Mouse (Mus musculus): ENCODE measurements around the gene Gpx6. TPM values are rescaled to one million over a fixed set of nuclear protein-coding genes. Genes with fewer than 3 reads are reported as not detected.

Gene Gpx6
- polyA plus RNA-seq, 1 experiment from 2014 or later, result not detected

GRCm38 (mm10) chr13:21279559-21279958 is 32.4 kb upstream of the Gpx6 start:
- peak; percentile 68 for ATAC-seq (ENCODE audit: low FRiP score, low TSS enrichment)
- TF ChIP-seq EP300 (optimal IDR thresholded peaks at IDR 0.05), result no peak
- TF ChIP-seq CTCF (IDR thresholded peaks at IDR 0.05; ENCODE audit: low read depth), result no peak
- WGBS, result 1% methylated on average over 13 of the region's 13 CpGs
- H3K4me2 ChIP-seq (replicated peaks; ENCODE audit: low read depth), result peak overlapping the region; percentile 66
- no peaks in the 10 kb centered on the region for H3K27me3 ChIP-seq (ENCODE audit: control insufficient read depth, insufficient read depth, low read length)
- H3K9ac ChIP-seq (ENCODE audit: low read length), result peak overlapping the region; percentile 38; the same call in 1 of the 2 replicates
- no peaks in the 10 kb centered on the region for H3K9me3 ChIP-seq (ENCODE audit: control insufficient read depth, low read length)
- H3K4me1 ChIP-seq (replicated peaks; ENCODE audit: control insufficient read depth, insufficient read depth), result 0 out of 2 replicates have a peak, but pooled peaks cover 2% of the 10 kb centered on the region
- DNase-seq (ENCODE audit: low spot score), result peak; percentile 76
- peak overlapping the region; percentile 48 for H3K4me3 ChIP-seq (ENCODE audit: low read depth, low read length)
- H3K27ac ChIP-seq (replicated peaks), result no peak overlapping the region
- no peaks in the 10 kb centered on the region for H3K36me3 ChIP-seq (ENCODE audit: control insufficient read depth, insufficient read depth, low read length)

- Histone ChIP-seq H3K4me3 (ENCODE audit: low read depth, low read length) (no peak within 1 kb of the TSS), H3K4me1 (replicated peaks; ENCODE audit: control insufficient read depth, insufficient read depth) (no peaks in the 10 kb centered on the region), H3K9me3 (ENCODE audit: control insufficient read depth, low read length) (no peaks in the 10 kb centered on the region), H3K36me3 (ENCODE audit: control insufficient read depth, insufficient read depth, low read length) (no peaks in the 10 kb centered on the region), H3K9ac (ENCODE audit: low read length) (no peak within 1 kb of the TSS), H3K4me2 (replicated peaks; ENCODE audit: low read depth) (no peak within 1 kb of the TSS), H3K27me3 (ENCODE audit: control insufficient read depth, insufficient read depth, low read length) (no peaks in the 10 kb centered on the region), H3K27ac (replicated peaks) (no peak within 1 kb of the TSS)
- no peak for TF ChIP-seq EP300 (optimal IDR thresholded peaks at IDR 0.05)
- TF ChIP-seq CTCF (IDR thresholded peaks at IDR 0.05; ENCODE audit: low read depth), result no peak
- WGBS, result 85% methylated on average over 6 of the region's 6 CpGs
- DNase-seq (ENCODE audit: low spot score), result no peak
- no peak for ATAC-seq (ENCODE audit: low FRiP score, low TSS enrichment)
Observed at GRCm38 (mm10) chr13:21292631-21293030, 19.3 kb upstream of the Gpx6 start, which contains the start of gene Gpx5. TSS of gene Gpx5 (minus strand) at chr13:21292731.

- Histone ChIP-seq H3K4me2 (replicated peaks; ENCODE audit: low read depth) (no peak overlapping the region), H3K9ac (ENCODE audit: low read length) (no peak overlapping the region), H3K27me3 (ENCODE audit: control insufficient read depth, insufficient read depth, low read length) (no peaks in the 10 kb centered on the region), H3K36me3 (ENCODE audit: control insufficient read depth, insufficient read depth, low read length) (no peaks in the 10 kb centered on the region), H3K27ac (replicated peaks) (no peak overlapping the region), H3K9me3 (ENCODE audit: control insufficient read depth, low read length) (no peaks in the 10 kb centered on the region), H3K4me1 (replicated peaks; ENCODE audit: control insufficient read depth, insufficient read depth) (no peaks in the 10 kb centered on the region), H3K4me3 (ENCODE audit: low read depth, low read length) (no peak overlapping the region)
- TF ChIP-seq EP300 (optimal IDR thresholded peaks at IDR 0.05) (no peak), CTCF (IDR thresholded peaks at IDR 0.05; ENCODE audit: low read depth) (no peak)
- WGBS, result 39% methylated on average over 3 of the region's 3 CpGs
- ATAC-seq (ENCODE audit: low FRiP score, low TSS enrichment) (no peak), DNase-seq (ENCODE audit: low spot score) (no peak)
Observed at GRCm38 (mm10) chr13:21298557-21298956, 13.4 kb upstream of the Gpx6 start.

- H3K9me3 ChIP-seq (ENCODE audit: control insufficient read depth, low read length), result no peaks in the 10 kb centered on the region
- DNase-seq (ENCODE audit: low spot score), result no peak
- no peak overlapping the region for H3K4me2 ChIP-seq (replicated peaks; ENCODE audit: low read depth)
- no peak for TF ChIP-seq CTCF (IDR thresholded peaks at IDR 0.05; ENCODE audit: low read depth)
- no peak for TF ChIP-seq EP300 (optimal IDR thresholded peaks at IDR 0.05)
- no peak overlapping the region for H3K9ac ChIP-seq (ENCODE audit: low read length)
- H3K4me1 ChIP-seq (replicated peaks; ENCODE audit: control insufficient read depth, insufficient read depth), result no peaks in the 10 kb centered on the region
- 47% methylated on average over 3 of the region's 3 CpGs for WGBS
- no peaks in the 10 kb centered on the region for H3K27me3 ChIP-seq (ENCODE audit: control insufficient read depth, insufficient read depth, low read length)
- H3K4me3 ChIP-seq (ENCODE audit: low read depth, low read length), result no peak overlapping the region
- ATAC-seq (ENCODE audit: low FRiP score, low TSS enrichment), result no peak
- H3K27ac ChIP-seq (replicated peaks), result no peak overlapping the region
- H3K36me3 ChIP-seq (ENCODE audit: control insufficient read depth, insufficient read depth, low read length), result no peaks in the 10 kb centered on the region
Observed at GRCm38 (mm10) chr13:21304483-21305066, 7.3 kb upstream of the Gpx6 start.

GRCm38 (mm10) chr13:21309788-21310187 is 2.1 kb upstream of the Gpx6 start:
- DNase-seq (ENCODE audit: low spot score) (no peak), ATAC-seq (ENCODE audit: low FRiP score, low TSS enrichment) (no peak)
- Histone ChIP-seq H3K36me3 (ENCODE audit: control insufficient read depth, insufficient read depth, low read length) (no peaks in the 10 kb centered on the region), H3K27ac (replicated peaks) (no peak overlapping the region), H3K9me3 (ENCODE audit: control insufficient read depth, low read length) (no peaks in the 10 kb centered on the region), H3K4me3 (ENCODE audit: low read depth, low read length) (no peak overlapping the region), H3K4me2 (replicated peaks; ENCODE audit: low read depth) (no peak overlapping the region), H3K4me1 (replicated peaks; ENCODE audit: control insufficient read depth, insufficient read depth) (no peaks in the 10 kb centered on the region), H3K27me3 (ENCODE audit: control insufficient read depth, insufficient read depth, low read length) (no peaks in the 10 kb centered on the region), H3K9ac (ENCODE audit: low read length) (no peak overlapping the region)
- 68% methylated on average over 2 of the region's 2 CpGs for WGBS
- TF ChIP-seq CTCF (IDR thresholded peaks at IDR 0.05; ENCODE audit: low read depth) (no peak), EP300 (optimal IDR thresholded peaks at IDR 0.05) (no peak)

GRCm38 (mm10) chr13:21312854-21313253 is 929 bp downstream of the Gpx6 start:
- H3K36me3 ChIP-seq (ENCODE audit: control insufficient read depth, insufficient read depth, low read length), result no peaks in the 10 kb centered on the region
- H3K4me1 ChIP-seq (replicated peaks; ENCODE audit: control insufficient read depth, insufficient read depth), result no peaks in the 10 kb centered on the region
- TF ChIP-seq EP300 (optimal IDR thresholded peaks at IDR 0.05) (no peak), CTCF (IDR thresholded peaks at IDR 0.05; ENCODE audit: low read depth) (no peak)
- no peaks in the 10 kb centered on the region for H3K9me3 ChIP-seq (ENCODE audit: control insufficient read depth, low read length)
- no peak overlapping the region for H3K9ac ChIP-seq (ENCODE audit: low read length)
- no peak overlapping the region for H3K4me2 ChIP-seq (replicated peaks; ENCODE audit: low read depth)
- H3K27ac ChIP-seq (replicated peaks), result no peak overlapping the region
- H3K27me3 ChIP-seq (ENCODE audit: control insufficient read depth, insufficient read depth, low read length), result no peaks in the 10 kb centered on the region
- WGBS, result 56% methylated on average over 3 of the region's 5 CpGs
- no peak overlapping the region for H3K4me3 ChIP-seq (ENCODE audit: low read depth, low read length)
- no peak for DNase-seq (ENCODE audit: low spot score)
- no peak for ATAC-seq (ENCODE audit: low FRiP score, low TSS enrichment)

Measured in stomach, postnatal 0 days (tissue).